Mouse (Mus musculus): ENCODE data around the gene Prkaca.
"Not testable (repeated sequence)": the region's sequence is repeated elsewhere in the genome, so short reads cannot be mapped to it uniquely, and the experiment has no call there.

Prkaca gene

DNA sequence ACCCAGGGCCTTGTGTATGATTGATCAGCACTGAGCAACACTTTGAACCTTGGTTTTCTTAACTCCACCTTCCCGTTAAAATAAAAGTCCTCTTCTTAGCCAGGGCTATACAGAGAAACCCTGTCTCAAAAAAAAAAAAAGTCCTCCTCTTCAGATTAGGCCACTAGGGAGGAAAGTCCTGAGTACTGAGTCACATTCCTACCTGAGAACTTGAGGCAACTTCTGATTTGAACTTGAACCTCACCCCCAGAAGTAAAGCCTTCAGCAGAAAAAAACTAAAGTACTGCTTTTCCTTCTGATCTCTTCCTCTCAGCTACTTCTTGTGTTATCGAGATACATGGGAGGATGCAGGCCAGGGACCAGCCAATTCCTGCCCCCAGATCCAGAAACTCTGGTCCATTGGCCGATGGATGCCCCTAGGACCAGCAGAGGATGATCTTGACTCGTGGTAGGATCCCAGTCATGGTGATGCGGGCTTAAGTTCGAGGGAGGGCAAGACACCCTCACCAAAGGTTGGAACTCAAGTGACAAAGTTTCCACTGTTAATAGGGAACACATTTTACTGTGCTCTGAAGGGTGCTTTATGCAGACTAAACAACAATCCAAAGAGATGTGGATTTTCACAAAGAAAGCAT is 30.9 kb downstream of the Prkaca start:
- no peak for DNase-seq

DNA sequence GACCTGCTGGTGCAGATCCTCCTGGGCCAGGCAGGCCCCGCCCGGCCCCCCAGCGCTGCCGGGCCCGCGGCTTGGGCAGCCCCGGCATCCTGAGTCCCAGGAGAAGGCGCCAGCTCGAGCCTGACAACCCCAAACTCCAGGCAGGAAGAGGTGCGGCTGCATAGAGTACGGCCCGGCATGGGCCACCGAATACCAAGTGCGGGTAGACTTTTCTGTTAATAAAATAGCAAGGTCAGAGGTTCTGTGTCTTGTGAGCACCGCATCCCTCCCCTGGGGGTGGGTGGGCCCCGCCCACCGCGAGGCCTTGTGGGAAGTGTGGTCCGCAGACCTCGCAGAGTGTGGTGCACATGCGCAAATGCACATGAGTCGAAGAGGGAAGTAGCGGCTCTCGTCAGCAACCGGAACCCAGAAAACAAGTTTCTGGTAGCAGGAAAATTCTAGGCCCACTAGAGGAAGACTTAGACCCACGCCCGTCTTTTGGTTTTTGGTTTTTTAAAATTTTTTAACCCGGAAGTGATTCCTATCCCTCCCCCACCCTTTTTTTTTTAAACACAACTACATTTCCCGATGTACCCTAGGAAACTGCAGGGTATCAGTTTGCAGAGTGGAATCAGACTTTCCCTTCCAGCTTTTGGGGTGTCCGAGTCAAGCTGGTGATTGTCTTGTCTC is 31.9 kb downstream of the Prkaca start:
- peak; percentile 93 to 94 for DNase-seq

DNA sequence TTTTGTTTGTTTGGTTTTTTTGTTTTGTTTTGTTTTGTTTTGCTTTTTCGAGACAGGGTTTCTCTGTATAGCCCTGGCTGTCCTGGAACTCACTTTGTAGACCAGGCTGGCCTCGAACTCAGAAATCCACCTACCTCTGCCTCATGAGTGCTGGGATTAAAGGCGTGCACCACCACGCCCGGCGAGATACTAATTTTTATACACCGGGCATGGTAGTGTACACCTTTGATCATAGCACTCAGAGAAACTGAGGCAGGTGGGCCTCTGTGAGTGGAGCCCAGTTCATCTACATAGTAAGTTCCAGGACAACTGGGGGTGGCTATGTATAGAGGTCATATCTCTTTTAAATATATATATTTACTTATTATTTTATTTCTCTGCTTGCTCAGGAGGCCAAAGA is 32.7 kb downstream of the Prkaca start:
- DNase-seq: not testable (repeated sequence)

DNA sequence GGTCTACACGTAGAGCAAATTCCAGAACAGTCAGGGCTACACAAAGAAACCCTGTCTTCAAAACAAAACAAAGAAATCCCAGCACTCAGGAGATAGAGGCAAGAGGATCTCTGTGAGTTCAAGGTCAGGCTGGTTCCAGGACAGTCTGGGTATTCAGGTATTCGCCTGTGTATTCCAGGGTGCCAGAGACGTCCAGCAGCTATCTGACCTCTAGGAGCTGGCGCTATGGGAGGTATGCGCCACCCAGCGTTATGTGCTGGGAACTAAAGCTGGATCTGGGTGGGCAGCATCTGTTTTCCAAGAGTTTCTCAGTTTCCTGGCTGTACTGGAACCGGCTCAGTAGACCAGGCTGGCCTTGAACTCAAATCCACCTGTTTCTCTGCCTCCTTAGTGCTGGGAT is 35.6 kb downstream of the Prkaca start:
- DNase-seq: no peak

DNA sequence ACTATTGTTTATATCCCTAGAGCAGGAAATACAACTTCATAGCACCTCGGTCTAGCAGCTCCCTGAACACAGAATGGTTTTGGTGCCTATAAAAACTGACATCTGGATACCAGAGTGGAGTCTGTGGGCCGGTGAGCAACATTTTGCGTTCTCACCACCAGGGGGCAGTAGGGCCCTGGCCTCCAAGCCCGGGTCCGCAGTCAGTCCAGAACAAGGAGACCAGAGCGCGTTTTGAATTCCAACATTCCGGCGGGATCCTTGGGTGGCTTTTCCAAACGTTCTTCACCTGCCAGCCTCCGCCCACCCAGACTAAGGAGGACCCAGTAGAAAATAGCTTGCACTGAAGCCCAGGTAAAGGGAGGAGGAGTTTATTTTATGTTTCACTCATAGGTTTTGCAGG is 37.1 kb downstream of the Prkaca start:
- DNase-seq: peak; percentile 92 to 94

DNA sequence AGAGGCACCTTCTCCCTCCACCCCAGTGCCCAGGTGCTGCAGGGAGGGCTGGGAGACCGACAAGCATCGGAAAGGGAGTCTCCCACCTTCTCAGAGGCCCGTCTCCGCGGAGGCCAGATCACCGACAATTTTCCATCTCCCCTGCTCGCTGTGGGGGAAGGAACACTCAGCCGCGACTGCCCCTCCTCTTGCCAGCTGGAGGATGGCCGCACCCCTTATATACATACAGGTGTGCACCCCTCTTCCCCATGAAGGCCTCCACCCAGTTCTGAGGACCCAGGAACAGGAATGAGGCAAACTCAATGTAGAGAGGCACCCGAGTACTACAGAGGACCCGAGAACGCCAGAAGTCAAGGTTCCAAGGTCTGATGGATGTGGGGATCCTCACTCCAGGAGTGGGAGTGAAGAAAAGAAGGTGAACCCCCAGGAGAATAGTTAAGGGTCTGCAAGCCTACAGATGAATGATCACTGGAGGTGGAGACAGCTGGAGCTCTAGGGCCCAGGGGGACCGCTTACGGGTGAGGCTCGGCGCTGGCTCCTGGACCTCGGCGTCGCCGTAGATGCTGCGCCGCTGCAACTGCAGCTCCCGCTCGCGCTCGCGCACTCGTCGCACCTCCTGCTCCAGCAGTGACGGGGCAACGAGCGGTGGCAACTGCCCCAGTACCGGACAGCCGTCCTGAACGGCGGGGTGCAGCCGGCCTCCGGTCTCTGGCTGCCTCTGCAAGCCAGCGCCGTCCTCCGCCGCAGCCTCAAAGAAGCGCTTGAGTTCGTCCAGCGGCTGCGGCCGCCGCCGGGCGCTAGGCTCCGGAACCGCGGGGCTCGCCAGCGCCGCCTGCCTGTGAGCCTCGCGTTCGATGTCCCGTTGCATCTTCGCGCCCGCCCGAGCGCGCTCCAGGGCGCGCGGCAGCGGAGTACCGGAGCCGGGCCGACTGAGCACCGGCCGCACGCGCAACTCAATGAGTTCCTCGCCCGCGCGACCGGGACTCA is 38.1 kb downstream of the Prkaca start:
- peak; percentile 81 to 82 for DNase-seq

DNA sequence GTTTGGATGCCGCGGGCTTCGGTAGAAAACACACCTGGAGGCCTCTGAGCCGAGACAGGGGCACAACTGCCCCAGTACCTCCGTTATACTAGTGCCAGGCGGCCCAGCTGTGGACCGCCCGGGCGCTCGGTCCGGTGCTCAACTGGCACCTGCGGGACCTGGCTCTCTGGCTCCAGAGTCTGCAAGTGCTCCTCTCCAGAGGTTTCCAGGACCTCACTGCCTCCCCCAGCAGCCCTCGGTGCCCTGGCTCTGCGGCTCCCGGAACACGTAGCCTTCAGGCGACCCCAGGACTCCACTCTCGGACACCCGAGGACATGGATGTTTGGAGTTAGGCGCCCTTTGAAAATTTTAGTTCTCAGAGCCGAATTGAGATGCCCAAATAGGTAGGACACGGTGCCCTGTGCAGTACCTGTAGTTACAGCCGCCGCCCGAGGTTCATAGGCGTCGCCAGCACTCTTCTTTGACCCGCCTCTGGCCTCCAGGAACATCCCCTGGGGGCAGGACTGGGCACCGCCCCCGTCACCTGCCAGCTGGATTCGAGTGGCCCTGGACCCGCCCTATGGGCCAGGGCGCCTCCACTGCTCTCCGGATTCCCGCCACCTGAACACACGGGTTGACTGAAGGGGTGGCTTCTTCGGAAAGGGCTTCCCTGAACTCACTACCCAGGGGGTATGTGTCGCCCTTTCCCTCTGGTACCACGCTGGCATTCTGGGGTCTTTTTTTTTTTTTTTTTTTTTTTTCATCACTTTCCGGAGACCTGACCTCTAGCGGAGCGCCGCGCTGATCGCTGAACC is 39.1 kb downstream of the Prkaca start, which contains the start of gene 2210011C24Rik:
TSS of gene 2210011C24Rik (minus strand) at position 467 of the 794 bp plus-strand sequence.
- no peak for DNase-seq

DNA sequence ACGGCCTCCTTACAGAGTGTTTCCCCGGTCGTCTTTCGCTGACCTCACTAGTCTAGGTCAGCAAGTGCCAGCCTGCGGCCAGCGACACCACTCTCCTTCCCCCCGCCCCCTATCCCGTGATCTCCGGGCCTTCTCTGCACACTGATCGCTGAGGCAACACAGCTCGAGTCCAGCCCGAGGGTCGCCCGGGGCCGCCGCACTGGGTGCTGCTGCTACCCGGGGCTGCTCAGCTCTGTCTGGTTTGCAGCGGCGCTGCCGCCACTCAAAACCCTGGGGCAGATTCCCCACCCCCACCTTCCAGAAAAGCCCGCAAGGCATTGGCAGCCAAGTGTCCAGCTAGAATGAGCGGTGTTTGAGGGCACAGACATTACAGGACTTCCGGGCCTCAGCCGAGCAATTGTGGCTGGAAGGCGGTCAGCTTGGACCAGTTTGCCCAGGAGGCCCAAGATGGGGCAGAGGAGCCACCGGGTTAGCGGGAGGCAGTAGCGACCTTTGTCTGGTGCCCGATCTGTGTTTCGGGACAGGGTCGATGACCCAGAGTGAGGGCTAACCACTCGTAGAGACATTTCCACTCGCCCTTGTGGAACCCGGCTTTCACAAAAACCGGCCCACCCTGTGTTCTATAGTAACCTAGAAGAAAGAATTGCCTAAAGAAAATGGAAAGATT is 39.8 kb downstream of the Prkaca start:
- peak in 1 of 2 experiments; percentile 29 for DNase-seq

DNA sequence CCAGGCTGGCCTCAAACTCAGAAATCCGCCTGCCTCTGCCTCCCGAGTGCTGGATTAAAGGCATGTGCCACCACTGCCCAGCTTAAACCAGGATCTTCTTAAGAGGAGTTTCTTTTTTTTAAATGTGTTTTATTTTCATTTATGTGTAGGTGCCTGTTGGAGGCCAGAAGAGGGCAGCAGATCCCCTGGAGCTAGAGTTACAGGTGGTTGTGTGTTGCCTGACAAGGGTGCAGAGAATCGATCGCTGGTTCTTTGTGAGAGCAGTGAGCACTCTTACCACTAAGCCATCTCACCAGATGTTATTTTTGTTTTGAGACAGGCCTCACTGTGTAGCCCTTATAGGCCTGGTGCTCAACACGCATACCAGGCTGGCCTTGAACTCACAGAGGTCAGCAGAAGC is 43.0 kb downstream of the Prkaca start:
- DNase-seq: no peak

DNA sequence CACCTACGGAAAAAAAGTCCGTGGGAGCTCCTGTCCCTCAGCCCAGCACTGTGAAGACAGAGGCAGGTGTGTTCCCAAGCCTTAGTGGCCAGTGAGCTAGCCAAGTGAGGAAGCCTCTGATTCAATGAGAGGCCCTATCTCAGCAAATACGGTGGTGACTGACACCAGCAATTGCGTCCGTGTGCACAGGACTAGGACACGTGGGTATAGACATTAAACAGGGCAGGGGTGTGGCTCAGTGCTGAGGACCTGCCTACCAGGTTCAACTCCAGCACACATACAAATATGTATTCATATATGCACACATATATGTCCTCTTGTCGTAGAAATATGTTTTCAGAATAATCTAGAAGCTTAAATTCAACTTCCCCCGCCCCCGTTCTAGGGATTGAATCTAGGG is 46.9 kb downstream of the Prkaca start:
- DNase-seq: no peak

DNA sequence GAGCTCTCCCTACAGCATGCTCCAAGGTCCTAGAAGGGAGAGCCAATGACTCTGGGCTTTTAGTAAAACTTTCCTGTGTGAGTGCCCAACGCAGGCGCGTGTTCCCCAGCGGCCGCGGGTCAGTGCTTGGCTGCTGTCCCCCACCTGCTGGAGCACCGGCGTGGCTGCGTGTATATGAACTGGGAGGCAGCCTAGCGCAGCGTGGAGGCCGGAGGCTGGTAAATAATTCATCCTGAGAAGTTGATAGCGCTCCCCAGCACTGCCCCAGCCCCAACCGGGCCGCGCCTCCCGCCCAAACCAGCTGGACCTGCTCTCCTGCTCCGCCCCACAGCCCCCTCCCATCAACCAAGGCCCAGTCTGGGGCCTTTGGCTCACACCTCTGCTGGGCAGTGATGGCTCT is 48.3 kb downstream of the Prkaca start, which contains the start of gene Palm3:
TSS of gene Palm3 (plus strand) at position 376 of the 400 bp plus-strand sequence.
- no peak for DNase-seq

DNA sequence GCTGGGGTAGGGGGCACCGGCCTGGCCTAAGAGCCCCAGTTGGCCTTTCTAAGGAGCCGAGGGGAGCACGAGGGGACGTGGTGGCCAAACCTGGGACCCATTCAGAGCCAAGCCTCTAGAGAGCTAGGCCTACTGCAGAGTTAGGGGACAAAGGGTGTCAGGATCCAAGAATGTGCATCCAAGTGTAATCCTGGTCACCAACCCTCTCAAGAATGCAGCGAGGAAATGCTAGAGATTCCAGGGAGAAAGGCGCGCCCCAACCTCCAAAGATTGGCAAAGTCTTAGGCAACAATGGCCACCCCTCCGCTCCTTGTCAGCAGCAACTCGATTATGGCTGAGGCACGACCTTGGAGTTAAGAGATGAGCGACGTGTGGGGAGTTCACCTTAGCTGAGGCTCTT is 48.8 kb downstream of the Prkaca start:
- DNase-seq: no peak

DNA sequence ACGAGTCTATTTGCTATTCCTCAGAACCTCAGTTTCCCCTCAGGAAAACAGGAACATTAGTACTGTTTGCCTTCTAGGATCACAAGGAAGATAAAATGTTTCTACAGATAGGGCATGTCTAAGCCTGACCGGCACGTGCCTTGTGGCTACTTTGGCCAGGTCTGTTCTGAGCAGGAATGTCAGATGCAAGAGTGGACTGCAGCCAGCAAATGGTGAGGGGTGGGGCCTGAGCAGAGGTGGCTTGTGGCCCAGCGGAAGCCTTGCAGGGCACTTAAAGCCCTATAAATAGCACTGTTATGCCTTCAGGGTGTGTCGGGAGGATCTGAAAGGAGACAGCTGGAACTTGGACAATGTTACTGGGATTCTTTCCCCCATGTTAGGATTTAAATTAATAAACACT is 50.3 kb downstream of the Prkaca start:
- DNase-seq: no peak

DNA sequence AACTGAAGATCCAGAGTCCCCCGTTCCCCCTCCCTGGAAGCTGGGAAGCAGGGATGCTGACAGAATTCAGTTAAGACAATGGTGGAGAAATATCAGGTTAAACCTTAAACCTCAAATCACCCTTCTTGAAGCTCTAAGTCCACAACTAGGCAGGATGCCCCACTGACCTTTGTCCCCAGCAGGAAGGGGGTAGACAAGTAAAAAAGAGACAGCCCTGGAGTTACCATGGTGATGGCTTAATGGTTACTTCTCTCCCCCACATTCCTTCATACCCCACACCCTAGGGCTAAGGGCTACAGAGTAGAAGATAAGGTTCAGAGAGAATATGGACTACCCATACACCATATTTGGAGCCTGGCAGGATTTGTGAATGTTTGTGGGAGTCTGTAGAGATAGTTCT is 50.8 kb downstream of the Prkaca start:
- no peak for DNase-seq

DNA sequence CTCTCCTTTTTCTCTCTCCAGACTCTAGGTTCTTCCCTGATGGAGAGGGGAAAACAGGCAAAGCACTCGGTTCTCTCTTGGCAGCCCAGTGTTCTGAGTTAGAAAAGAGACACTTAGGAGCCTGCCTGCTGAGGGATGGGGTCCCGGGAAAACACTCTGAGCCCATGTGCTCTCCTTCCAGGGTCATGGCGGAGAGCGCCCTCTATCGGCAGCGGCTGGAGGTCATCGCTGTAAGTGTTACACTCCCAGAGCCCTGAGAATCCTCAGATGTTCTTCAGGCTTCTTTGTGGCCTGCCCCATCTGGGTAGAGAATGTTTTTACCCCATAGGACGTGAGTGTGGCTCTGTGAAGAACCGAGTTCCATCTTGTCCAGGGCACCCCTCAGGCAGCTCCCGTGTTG is 51.4 kb downstream of the Prkaca start:
- peak; percentile 55 to 75 for DNase-seq

DNA sequence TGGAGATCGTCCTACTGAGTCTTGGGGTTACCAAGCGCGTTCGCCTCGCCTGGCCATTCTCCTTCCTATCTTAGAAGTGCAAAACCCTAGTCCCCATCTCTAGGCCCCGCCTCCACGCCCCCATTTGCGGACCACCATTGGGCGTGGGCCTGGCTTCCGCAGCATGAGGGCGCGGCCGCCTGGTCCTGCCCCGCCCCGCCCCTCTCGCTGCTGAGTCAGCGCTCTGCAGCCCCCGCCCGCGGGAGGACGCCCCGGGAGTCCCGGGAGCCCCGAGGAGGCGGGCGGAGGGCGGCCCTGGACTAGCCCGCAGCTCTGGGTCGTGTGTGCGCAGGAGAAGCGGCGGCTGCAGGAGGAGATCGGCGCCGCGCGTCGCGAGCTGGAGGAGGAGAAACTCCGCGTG is 53.1 kb downstream of the Prkaca start:
- peak; percentile 32 to 43 for DNase-seq

DNA sequence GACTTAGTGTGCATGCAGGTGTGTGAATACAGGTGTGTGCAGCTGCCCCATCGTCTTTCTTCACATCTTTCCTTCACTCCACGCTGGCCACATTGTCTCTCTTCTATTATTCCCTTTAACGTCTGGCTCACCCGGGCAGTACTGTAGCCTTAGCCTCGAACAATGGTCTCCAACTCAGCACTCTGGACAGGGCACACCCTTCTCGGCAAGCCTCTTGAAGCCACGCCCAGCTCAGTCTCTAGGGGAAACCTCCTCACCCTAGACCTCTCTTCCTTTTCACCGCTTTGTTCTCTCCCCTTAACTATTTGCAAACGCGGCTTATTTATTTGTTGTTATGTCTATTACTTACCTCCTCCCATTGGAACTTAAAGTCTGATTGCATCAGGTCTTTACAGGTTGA is 54.7 kb downstream of the Prkaca start:
- DNase-seq: no peak

DNA sequence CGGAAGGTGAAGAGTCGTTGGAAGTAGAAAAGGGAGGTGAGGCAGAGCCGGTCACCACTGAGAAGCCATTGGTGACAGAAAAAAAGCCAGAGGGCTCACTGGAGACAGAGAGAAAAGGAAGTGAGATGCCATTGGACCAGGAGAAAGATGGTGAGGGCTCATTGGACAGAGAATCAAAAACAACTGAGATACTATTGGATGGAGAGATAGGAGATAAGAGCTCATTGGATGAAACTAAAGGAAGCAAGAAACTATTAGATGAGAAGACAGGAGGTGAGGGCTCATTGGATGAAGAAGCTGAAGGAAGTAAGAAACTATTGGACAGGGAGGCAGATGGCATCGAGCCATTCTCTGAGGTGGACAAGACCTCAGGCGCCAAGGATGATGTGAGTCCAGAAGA is 56.5 kb downstream of the Prkaca start:
- DNase-seq: no peak

DNA sequence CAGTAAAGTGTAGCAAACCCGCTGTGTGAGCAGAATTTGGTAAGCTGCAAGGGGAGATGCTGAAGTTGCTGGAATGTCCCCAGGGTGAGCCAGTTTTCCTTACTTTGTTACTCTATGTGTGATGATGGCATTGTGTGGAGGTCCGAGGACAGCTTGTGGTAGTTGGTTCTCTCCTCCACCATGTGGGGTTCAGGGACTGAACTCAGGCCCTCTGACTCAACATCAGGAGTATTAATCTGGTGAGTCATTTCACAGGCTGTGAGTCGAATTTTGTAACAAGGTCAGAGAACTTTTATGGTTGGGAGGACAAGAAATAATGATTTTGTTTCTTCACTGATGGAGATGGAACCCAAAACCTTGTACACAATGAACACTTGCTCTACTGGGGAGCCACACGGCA is 60.0 kb downstream of the Prkaca start:
- DNase-seq: no peak

DNA sequence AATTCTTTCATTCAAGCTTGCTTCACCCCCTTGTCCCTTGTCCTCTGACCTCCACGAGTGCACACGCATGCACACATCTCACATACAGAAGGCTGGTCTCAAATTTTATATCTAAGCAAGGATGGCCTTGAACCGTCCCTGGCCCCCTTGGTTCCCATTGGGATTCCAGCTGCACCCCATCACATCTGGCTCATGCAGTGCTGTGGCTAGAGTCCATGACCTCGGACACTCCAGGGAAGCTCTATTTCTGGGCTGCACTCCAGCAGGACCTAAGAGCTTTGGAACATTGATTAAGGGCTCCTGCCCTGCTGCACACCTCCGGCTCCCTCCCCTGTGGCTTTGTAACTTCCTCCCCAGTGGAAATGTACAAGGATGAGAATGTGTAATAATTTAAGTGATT is 65.2 kb downstream of the Prkaca start:
- no peak for DNase-seq

DNA sequence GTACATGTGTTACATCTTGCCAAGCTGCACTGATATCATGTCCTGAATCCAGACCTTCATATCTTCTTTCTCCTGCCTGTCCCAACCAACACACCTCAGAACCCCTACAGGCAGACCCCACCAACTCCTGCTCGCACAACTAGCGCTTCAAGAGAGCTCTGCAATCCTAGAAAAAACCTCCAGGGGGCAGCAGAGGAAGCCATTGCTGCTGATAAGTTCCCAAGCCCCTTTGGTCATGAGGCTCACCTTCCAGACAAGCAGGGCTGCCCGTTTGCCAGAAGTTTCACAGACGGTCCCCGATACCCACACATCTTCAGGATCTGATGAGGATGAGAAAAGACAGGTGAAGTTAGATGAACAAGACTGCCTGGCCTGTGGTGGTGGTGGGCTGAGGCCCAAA is 66.3 kb downstream of the Prkaca start:
- DNase-seq: peak; percentile 88 to 90

Measured in cerebellum, postnatal 14 days (tissue).